Mouse (Mus musculus): ENCODE measurements around the gene Igf1. TPM values are rescaled to one million over a fixed set of nuclear protein-coding genes. Genes with fewer than 3 reads are reported as not detected.

Gene Igf1
- total and polyA plus RNA-seq, 2 experiments from 2014 or later = 11.5 to 13.1 TPM

GRCm38 (mm10) chr10:87926564-87926963, 68.5 kb downstream of the Igf1 start:
- no peak overlapping the region for H3K27ac ChIP-seq (ENCODE audit: low read depth, low read length)
- no peaks in the 10 kb centered on the region; the same call in 1 of the 2 replicates for H3K4me1 ChIP-seq (ENCODE audit: insufficient read depth, low read length)
- H3K4me2 ChIP-seq (ENCODE audit: low read depth, low read length, poor library complexity, severe bottlenecking) = no peak overlapping the region
- no peak overlapping the region for H3K4me3 ChIP-seq (ENCODE audit: low read depth, low read length)
- H3K36me3 ChIP-seq (ENCODE audit: insufficient read depth, low read length) = no peaks in the 10 kb centered on the region
- ATAC-seq (ENCODE audit: low FRiP score) = no peak
- no peak for DNase-seq (ENCODE audit: low spot score)
- 42% methylated on average over 8 of the region's 8 CpGs for WGBS
- H3K9ac ChIP-seq (replicated peaks; ENCODE audit: low read length, poor library complexity, severe bottlenecking) = no peak overlapping the region
- H3K9me3 ChIP-seq (ENCODE audit: low read length) = no peaks in the 10 kb centered on the region
- no peak for TF ChIP-seq CTCF (IDR thresholded peaks at IDR 0.05)
- H3K27me3 ChIP-seq (ENCODE audit: insufficient read depth, low read length) = no peaks in the 10 kb centered on the region

GRCm38 (mm10) chr10:87927131-87927609, 69.1 kb downstream of the Igf1 start:
- no peaks in the 10 kb centered on the region for H3K9me3 ChIP-seq (ENCODE audit: low read length)
- no peaks in the 10 kb centered on the region for H3K36me3 ChIP-seq (ENCODE audit: insufficient read depth, low read length)
- TF ChIP-seq CTCF (IDR thresholded peaks at IDR 0.05) = no peak
- WGBS = 10% methylated on average over 6 of the region's 6 CpGs
- H3K9ac ChIP-seq (replicated peaks; ENCODE audit: low read length, poor library complexity, severe bottlenecking) = no peak overlapping the region
- ATAC-seq (ENCODE audit: low FRiP score) (peak; percentile 66), DNase-seq (ENCODE audit: low spot score) (peak; percentile 79)
- no peak overlapping the region for H3K4me3 ChIP-seq (ENCODE audit: low read depth, low read length)
- H3K4me1 ChIP-seq (ENCODE audit: insufficient read depth, low read length) = no peaks in the 10 kb centered on the region; the same call in 1 of the 2 replicates
- H3K4me2 ChIP-seq (ENCODE audit: low read depth, low read length, poor library complexity, severe bottlenecking) = no peak overlapping the region
- no peaks in the 10 kb centered on the region for H3K27me3 ChIP-seq (ENCODE audit: insufficient read depth, low read length)
- H3K27ac ChIP-seq (ENCODE audit: low read depth, low read length) = no peak overlapping the region

GRCm38 (mm10) chr10:87948192-87948591, 90.1 kb downstream of the Igf1 start:
- no peak for ATAC-seq (ENCODE audit: low FRiP score)
- no peaks in the 10 kb centered on the region for H3K36me3 ChIP-seq (ENCODE audit: insufficient read depth, low read length)
- no peak for DNase-seq (ENCODE audit: low spot score)
- no peak overlapping the region for H3K27ac ChIP-seq (ENCODE audit: low read depth, low read length)
- H3K9ac ChIP-seq (replicated peaks; ENCODE audit: low read length, poor library complexity, severe bottlenecking) = no peak overlapping the region
- H3K4me1 ChIP-seq (ENCODE audit: insufficient read depth, low read length) = no peaks in the 10 kb centered on the region
- WGBS = 72% methylated on average over 4 of the region's 4 CpGs
- no peaks in the 10 kb centered on the region for H3K9me3 ChIP-seq (ENCODE audit: low read length)
- H3K27me3 ChIP-seq (ENCODE audit: insufficient read depth, low read length) = no peaks in the 10 kb centered on the region
- TF ChIP-seq CTCF (IDR thresholded peaks at IDR 0.05) = no peak
- H3K4me3 ChIP-seq (ENCODE audit: low read depth, low read length) = no peak overlapping the region
- no peak overlapping the region for H3K4me2 ChIP-seq (ENCODE audit: low read depth, low read length, poor library complexity, severe bottlenecking)

GRCm38 (mm10) chr10:87971536-87971935, 113.5 kb downstream of the Igf1 start:
- no peak for ATAC-seq (ENCODE audit: low FRiP score)
- H3K36me3 ChIP-seq (ENCODE audit: insufficient read depth, low read length) = no peaks in the 10 kb centered on the region
- WGBS = 73% methylated on average over 6 of the region's 6 CpGs
- no peak overlapping the region for H3K4me3 ChIP-seq (ENCODE audit: low read depth, low read length)
- H3K9ac ChIP-seq (replicated peaks; ENCODE audit: low read length, poor library complexity, severe bottlenecking) = no peak overlapping the region
- TF ChIP-seq CTCF (IDR thresholded peaks at IDR 0.05) = peak; percentile 51
- no peak for DNase-seq (ENCODE audit: low spot score)
- no peaks in the 10 kb centered on the region for H3K4me1 ChIP-seq (ENCODE audit: insufficient read depth, low read length)
- no peaks in the 10 kb centered on the region for H3K27me3 ChIP-seq (ENCODE audit: insufficient read depth, low read length)
- H3K4me2 ChIP-seq (ENCODE audit: low read depth, low read length, poor library complexity, severe bottlenecking) = no peak overlapping the region
- H3K9me3 ChIP-seq (ENCODE audit: low read length) = no peaks in the 10 kb centered on the region
- no peak overlapping the region for H3K27ac ChIP-seq (ENCODE audit: low read depth, low read length)

- 70% methylated on average over 4 of the region's 4 CpGs for WGBS
Observed at GRCm38 (mm10) chr10:87973911-87974631, 116.0 kb downstream of the Igf1 start.

GRCm38 (mm10) chr10:87985375-87985774, 127.3 kb downstream of the Igf1 start:
- no peaks in the 10 kb centered on the region for H3K36me3 ChIP-seq (ENCODE audit: insufficient read depth, low read length)
- WGBS = 56% methylated on average over 5 of the region's 5 CpGs
- no peak overlapping the region for H3K27ac ChIP-seq (ENCODE audit: low read depth, low read length)
- H3K4me1 ChIP-seq (ENCODE audit: insufficient read depth, low read length) = no peaks in the 10 kb centered on the region
- TF ChIP-seq CTCF (IDR thresholded peaks at IDR 0.05) = no peak
- H3K9ac ChIP-seq (replicated peaks; ENCODE audit: low read length, poor library complexity, severe bottlenecking) = no peak overlapping the region
- no peak overlapping the region for H3K4me3 ChIP-seq (ENCODE audit: low read depth, low read length)
- H3K9me3 ChIP-seq (ENCODE audit: low read length) = no peaks in the 10 kb centered on the region
- H3K27me3 ChIP-seq (ENCODE audit: insufficient read depth, low read length) = no peaks in the 10 kb centered on the region
- ATAC-seq (ENCODE audit: low FRiP score) = no peak
- H3K4me2 ChIP-seq (ENCODE audit: low read depth, low read length, poor library complexity, severe bottlenecking) = no peak overlapping the region
- DNase-seq (ENCODE audit: low spot score) = no peak

More at GRCm38 (mm10) chr10:87973911-87974631, 116.0 kb downstream of the Igf1 start:
- H3K27ac ChIP-seq (ENCODE audit: low read depth, low read length) = no peak overlapping the region
- no peaks in the 10 kb centered on the region for H3K36me3 ChIP-seq (ENCODE audit: insufficient read depth, low read length)
- no peak overlapping the region for H3K4me2 ChIP-seq (ENCODE audit: low read depth, low read length, poor library complexity, severe bottlenecking)
- no peak overlapping the region for H3K9ac ChIP-seq (replicated peaks; ENCODE audit: low read length, poor library complexity, severe bottlenecking)
- H3K4me1 ChIP-seq (ENCODE audit: insufficient read depth, low read length) = no peaks in the 10 kb centered on the region
- no peaks in the 10 kb centered on the region for H3K9me3 ChIP-seq (ENCODE audit: low read length)
- no peak for ATAC-seq (ENCODE audit: low FRiP score)
- H3K27me3 ChIP-seq (ENCODE audit: insufficient read depth, low read length) = no peaks in the 10 kb centered on the region
- DNase-seq (ENCODE audit: low spot score) = no peak
- no peak for TF ChIP-seq CTCF (IDR thresholded peaks at IDR 0.05)
- no peak overlapping the region for H3K4me3 ChIP-seq (ENCODE audit: low read depth, low read length)
